Mouse (Mus musculus) CH12.LX (cell line): Measurements from ENCODE around the gene Skp2. TPM values are rescaled to one million over a fixed set of nuclear protein-coding genes. Genes with fewer than 3 reads are reported as not detected.

Source experiments
- DNase-seq: peaks from one replicate; pipeline ENCODE4 v3.0.0-alpha.2; 2013; ENCODE audit errors: extremely low read depth
- H3K27ac ChIP-seq: 2 replicates; pipeline ENCODE4 v1.5.1; 2012; ENCODE audit warnings: low read depth, mild to moderate bottlenecking, control low read depth, moderate library complexity; ENCODE audit not compliant: insufficient read depth
- H3K27me3 ChIP-seq: replicated peaks from 2 replicates; pipeline ENCODE3; 2012; ENCODE audit warnings: inconsistent platforms
- H3K36me3 ChIP-seq, 2 experiments: replicated peaks in 1 of 2; 2 replicates each; pipeline versions ENCODE3 to v1.6.1; 2012; ENCODE audit warnings: inconsistent platforms in 1 of 2, low read length in 1 of 2, mild to moderate bottlenecking in 1 of 2, mixed read lengths in 1 of 2, moderate library complexity in 1 of 2; ENCODE audit not compliant: control insufficient read depth in 1 of 2, insufficient read depth in 1 of 2
- H3K4me1 ChIP-seq, 2 experiments: 2 replicates each; pipeline ENCODE4 v1.6.1; 2012; ENCODE audit warnings: inconsistent platforms in 1 of 2, moderate library complexity in 1 of 2; ENCODE audit not compliant: insufficient read depth in 2 of 2, control insufficient read depth in 1 of 2
- H3K4me2 ChIP-seq: 2 replicates; pipeline ENCODE4 v1.6.1; 2012; ENCODE audit warnings: low read depth, mild to moderate bottlenecking, control low read depth; ENCODE audit not compliant: poor library complexity, insufficient read depth, severe bottlenecking
- H3K4me3 ChIP-seq, 3 experiments: fragments of 150-350 bp in 1 of 3; sonication (generic) in 1 of 3; replicated peaks in 1 of 3; 2 replicates each; pipeline versions ENCODE3 to v1.5.1; 2011 to 2012; ENCODE audit warnings: low read depth in 2 of 3, low read length in 2 of 3, mild to moderate bottlenecking in 2 of 3, moderate library complexity in 2 of 3, control low read depth in 1 of 3, improper control_type of control experiment in 1 of 3, inconsistent platforms in 1 of 3, mixed read lengths in 1 of 3; ENCODE audit not compliant: poor library complexity in 1 of 3
- H3K79me2 ChIP-seq: replicated peaks from 2 replicates; pipeline ENCODE4 v1.6.1; 2012; ENCODE audit warnings: mild to moderate bottlenecking, moderate library complexity; ENCODE audit not compliant: control insufficient read depth, poor library complexity, insufficient read depth, severe bottlenecking; ENCODE audit errors: extremely low read depth
- H3K9ac ChIP-seq: 2 replicates; pipeline ENCODE4 v1.6.1; 2012; ENCODE audit warnings: low read depth, mild to moderate bottlenecking, control low read depth, moderate library complexity; ENCODE audit not compliant: insufficient read depth
- H3K9me3 ChIP-seq: replicated peaks from 2 replicates; pipeline ENCODE3; 2012; ENCODE audit warnings: low read length, inconsistent platforms, mixed read lengths
- BHLHE40 ChIP-seq: IDR thresholded peaks from 2 replicates; pipeline ENCODE4 v1.6.1; 2011; ENCODE audit warnings: mild to moderate bottlenecking, low read depth, low read length, improper control_type of control experiment
- CHD1 ChIP-seq: IDR thresholded peaks from 2 replicates; pipeline ENCODE4 v1.6.1; 2012; ENCODE audit warnings: low read depth, low read length, improper control_type of control experiment, inconsistent platforms
- E2F4 ChIP-seq: IDR thresholded peaks from 2 replicates; pipeline ENCODE4 v1.6.1; 2011; ENCODE audit warnings: low read depth, low read length, improper control_type of control experiment; ENCODE audit not compliant: insufficient replicate concordance
- ELF1 ChIP-seq: IDR thresholded peaks from 2 replicates; pipeline ENCODE4 v1.6.1; 2014; ENCODE audit warnings: low read depth, mild to moderate bottlenecking, inconsistent platforms, low read length, improper control_type of control experiment
- ETS1 ChIP-seq: conservative IDR thresholded peaks from 2 replicates; pipeline ENCODE4 v1.6.1; 2012; ENCODE audit warnings: low read depth, mild to moderate bottlenecking, inconsistent platforms, low read length, improper control_type of control experiment, moderate library complexity
- GABPA ChIP-seq: IDR thresholded peaks from 2 replicates; pipeline ENCODE4 v1.6.1; 2012; ENCODE audit warnings: low read depth, low read length, improper control_type of control experiment, inconsistent platforms; ENCODE audit not compliant: insufficient replicate concordance
- IRF4 ChIP-seq: IDR thresholded peaks from 2 replicates; pipeline ENCODE4 v1.6.1; 2014; ENCODE audit warnings: low read depth, mild to moderate bottlenecking, inconsistent platforms, low read length, improper control_type of control experiment
- KAT2A ChIP-seq: IDR thresholded peaks from 2 replicates; pipeline ENCODE4 v1.6.1; 2012; ENCODE audit warnings: low read length, improper control_type of control experiment, inconsistent platforms; ENCODE audit not compliant: insufficient replicate concordance
- MAFK ChIP-seq: IDR thresholded peaks from 2 replicates; pipeline ENCODE4 v1.6.1; 2011; ENCODE audit warnings: low read length, improper control_type of control experiment; ENCODE audit not compliant: insufficient replicate concordance
- MEF2A ChIP-seq: IDR thresholded peaks from 2 replicates; pipeline ENCODE4 v1.6.1; 2014; ENCODE audit warnings: low read depth, mild to moderate bottlenecking, inconsistent platforms, low read length, improper control_type of control experiment, borderline replicate concordance
- MYC ChIP-seq: IDR thresholded peaks from 2 replicates; pipeline ENCODE4 v1.6.1; 2011; ENCODE audit warnings: low read depth, mild to moderate bottlenecking, improper control_type of control experiment, low read length
- NRF1 ChIP-seq: IDR thresholded peaks from 2 replicates; pipeline ENCODE4 v1.6.1; 2014; ENCODE audit warnings: low read depth, mild to moderate bottlenecking, inconsistent platforms, low read length, improper control_type of control experiment, moderate library complexity
- POLR2A ChIP-seq: IDR thresholded peaks from 2 replicates; pipeline ENCODE4 v1.6.1; 2011; ENCODE audit warnings: low read depth, mild to moderate bottlenecking, improper control_type of control experiment, low read length
- RAD21 ChIP-seq: IDR thresholded peaks from 2 replicates; pipeline ENCODE4 v1.6.1; 2011; ENCODE audit warnings: low read depth, mild to moderate bottlenecking, low read length, improper control_type of control experiment, moderate library complexity
- RCOR1 ChIP-seq: conservative IDR thresholded peaks from 2 replicates; pipeline ENCODE4 v1.6.1; 2012; ENCODE audit warnings: low read depth, mild to moderate bottlenecking, inconsistent platforms, low read length, improper control_type of control experiment
- SIN3A ChIP-seq: IDR thresholded peaks from 2 replicates; pipeline ENCODE4 v1.6.1; 2012; ENCODE audit warnings: low read length, improper control_type of control experiment, inconsistent platforms
- SMC3 ChIP-seq: IDR thresholded peaks from 2 replicates; pipeline ENCODE4 v1.6.1; 2011; ENCODE audit warnings: low read depth, low read length, improper control_type of control experiment
- TCF12 ChIP-seq: IDR thresholded peaks from 2 replicates; pipeline ENCODE4 v1.6.1; 2014; ENCODE audit warnings: low read depth, mild to moderate bottlenecking, inconsistent platforms, low read length, improper control_type of control experiment
- UBTF ChIP-seq: IDR thresholded peaks from 2 replicates; pipeline ENCODE4 v1.6.1; 2012; ENCODE audit warnings: low read depth, mild to moderate bottlenecking, inconsistent platforms, low read length, improper control_type of control experiment, moderate library complexity
- USF2 ChIP-seq: conservative IDR thresholded peaks from 2 replicates; pipeline ENCODE4 v1.6.1; 2011; ENCODE audit warnings: low read depth, low read length, improper control_type of control experiment
- ZKSCAN1 ChIP-seq: IDR thresholded peaks from 2 replicates; pipeline ENCODE4 v1.6.1; 2012; ENCODE audit warnings: low read depth, inconsistent platforms, low read length, improper control_type of control experiment, borderline replicate concordance
- ZNF384 ChIP-seq: IDR thresholded peaks from 2 replicates; pipeline ENCODE4 v1.6.1; 2012; ENCODE audit warnings: low read depth, low read length, improper control_type of control experiment, inconsistent platforms
- dilution Hi-C: fragments of 300-500 bp; cut with MboI; formaldehyde crosslinking; loops from 2 replicates; pipeline ENCODE4 v1.14.3; 2020; ENCODE audit warnings: low sequenced_read_pairs; ENCODE audit not compliant: extremely low pct_unique_long_range_greater_than_20kb, extremely low pct_ligation_motif_present
- in situ Hi-C: fragments of 300-500 bp; cut with MboI; formaldehyde crosslinking; loops from 3 replicates; pipeline ENCODE4 v1.14.3; 2019; ENCODE audit warnings: low sequenced_read_pairs, low pct_ligation_motif_present, low pct_unique_long_range_greater_than_20kb, mixed read lengths
- polyA plus RNA-seq: library from polyadenylated mRNA; unstranded; fragments of >175 nt; gene quantifications from 2 replicates; pipeline ENCODE4 v1.2.1, GENCODE M21; 2012; ENCODE audit warnings: low read depth; ENCODE audit not compliant: insufficient read length
- total RNA-seq, 2 experiments: library from RNA; depleted of rRNA; stranded (reverse); fragments of 300-350 nt in 1 of 2; fragments of >200 nt in 1 of 2; gene quantifications; 2 replicates each; pipeline ENCODE4 v1.2.3; 2012 to 2014

The Skp2 gene
- total and polyA plus RNA-seq, 3 experiments, result 14.1 to 23.2 (median 23.1) TPM

DNA sequence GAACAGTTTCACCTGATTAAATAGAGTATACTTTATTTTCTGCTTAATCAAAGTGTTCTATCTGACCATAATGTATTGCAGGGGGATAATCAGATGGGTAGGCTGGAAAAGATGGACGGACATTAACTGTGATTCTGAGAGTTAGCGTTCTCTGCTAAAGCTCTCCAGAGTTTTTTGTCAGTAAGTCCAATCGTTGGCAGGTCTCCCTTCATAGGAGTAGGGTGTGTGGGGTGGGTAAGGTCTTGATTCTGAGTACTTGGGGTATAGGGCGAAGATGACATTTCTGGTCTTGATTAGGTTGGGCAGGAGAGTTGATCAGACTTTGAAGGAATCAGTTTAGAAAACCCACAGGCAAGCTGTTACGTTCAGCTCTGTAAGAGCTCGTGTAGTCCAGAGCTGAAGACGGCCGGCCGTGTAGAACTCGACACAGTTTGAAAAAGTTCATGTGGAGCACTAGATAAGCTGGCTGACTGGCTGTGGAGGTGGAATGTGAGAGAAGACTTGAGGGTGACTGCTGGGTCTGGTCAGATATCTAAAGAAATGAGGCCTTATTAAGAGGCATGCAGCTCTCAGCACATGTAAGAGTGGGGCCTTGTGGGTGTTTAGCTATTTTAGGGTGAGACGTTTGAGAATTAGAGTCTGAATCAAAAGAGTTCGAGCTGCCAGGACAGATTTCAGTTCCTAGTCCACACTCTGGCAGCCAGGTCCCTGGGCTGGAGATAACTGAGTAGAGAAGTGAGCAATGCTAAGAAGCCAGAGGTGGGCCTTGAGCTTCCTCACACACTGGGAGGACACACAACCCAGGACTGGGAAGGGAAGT lies 76.5 kb downstream of the Skp2 start:
- Histone ChIP-seq H3K79me2 (no peaks in the 10 kb centered on the region), H3K4me2 (no peak overlapping the region), H3K36me3 (peaks cover 0 to 12% of the 10 kb centered on the region in 2 experiments)
- in situ Hi-C loops, result no loop called here
- TF ChIP-seq BHLHE40 (no peak), ZKSCAN1 (no peak), KAT2A (no peak)
- TF ChIP-seq, all 38 proteins: peak for 0
- Histone ChIP-seq H3K9ac (no peak overlapping the region), H3K4me3 (no peak overlapping the region), H3K4me1 (peaks cover 0 to 28% of the 10 kb centered on the region in 2 experiments; a peak in 2 of 4 replicates), H3K27ac (no peak overlapping the region), H3K9me3 (no peaks in the 10 kb centered on the region), H3K27me3 (no peaks in the 10 kb centered on the region)
- dilution Hi-C loops, result no loop called here
- DNase-seq, result no peak

DNA sequence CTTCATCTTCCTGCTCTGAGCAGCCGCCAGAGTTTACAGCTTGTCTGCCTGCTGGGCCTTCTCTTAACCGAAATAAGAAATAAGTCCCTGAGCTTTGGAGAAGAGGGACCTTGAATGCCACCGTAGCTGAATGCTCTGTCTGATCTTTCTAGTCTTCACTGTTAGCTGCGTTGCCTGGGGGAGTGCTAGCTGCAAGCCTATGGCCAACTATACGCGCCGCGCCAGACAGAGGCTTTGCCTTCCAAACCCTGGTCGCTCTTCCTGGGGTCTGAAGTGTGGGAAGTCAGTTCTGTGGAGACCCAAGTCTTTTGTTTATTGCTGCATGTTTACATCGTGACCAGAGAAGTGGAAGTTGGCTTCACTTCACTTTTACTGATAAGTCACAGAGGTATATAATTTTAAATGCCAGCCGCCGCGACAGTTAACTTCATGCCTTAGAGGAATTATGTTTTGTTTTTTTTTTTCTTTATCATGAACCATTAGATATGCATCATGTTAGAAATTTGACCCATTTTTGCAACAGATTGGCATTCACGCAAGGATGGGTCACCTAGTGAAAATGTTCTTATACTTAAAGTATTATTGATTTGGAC lies 79.5 kb downstream of the Skp2 start:
- Histone ChIP-seq H3K36me3 (peaks cover 0 to 12% of the 10 kb centered on the region in 2 experiments), H3K9me3 (no peaks in the 10 kb centered on the region), H3K27ac (no peak overlapping the region), H3K4me1 (peaks cover 0 to 44% of the 10 kb centered on the region in 2 experiments; a peak in 2 of 4 replicates), H3K4me3 (no peak overlapping the region), H3K4me2 (no peak overlapping the region), H3K79me2 (no peaks in the 10 kb centered on the region), H3K27me3 (no peaks in the 10 kb centered on the region), H3K9ac (no peak overlapping the region)
- dilution Hi-C loops, result no loop called here
- DNase-seq, result no peak
- TF ChIP-seq ZNF384 (no peak), MAFK (no peak), RAD21 (no peak)
- in situ Hi-C loops, result no loop called here

DNA sequence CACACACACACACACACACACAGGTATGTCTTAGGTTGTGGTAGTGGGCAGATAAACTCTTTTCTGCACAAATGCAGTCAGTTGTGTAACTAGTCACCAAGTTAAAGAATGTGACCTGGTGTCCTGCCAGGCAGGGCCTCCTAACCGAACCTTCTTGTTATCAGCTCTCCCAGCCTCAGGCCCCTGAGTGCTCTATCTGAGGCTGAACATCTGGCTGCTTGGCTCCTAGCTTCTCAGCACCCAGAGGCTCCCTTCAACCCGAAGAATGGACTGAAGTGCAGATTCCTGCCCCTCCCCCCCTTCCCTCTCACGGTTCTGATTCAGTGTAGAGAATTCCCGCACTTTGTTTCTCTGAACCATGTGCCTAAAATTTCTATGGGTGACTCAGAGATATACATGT lies 80.6 kb downstream of the Skp2 start:
- H3K79me2 ChIP-seq, result no peaks in the 10 kb centered on the region
- peaks cover 0 to 12% of the 10 kb centered on the region in 2 experiments for H3K36me3 ChIP-seq
- dilution Hi-C loops, result no loop called here
- DNase-seq, result no peak
- H3K4me2 ChIP-seq, result no peak overlapping the region
- H3K4me3 ChIP-seq, result no peak overlapping the region
- H3K4me1 ChIP-seq, result peaks cover 0 to 48% of the 10 kb centered on the region in 2 experiments; a peak in 2 of 4 replicates
- no peak overlapping the region for H3K9ac ChIP-seq
- no peaks in the 10 kb centered on the region for H3K27me3 ChIP-seq
- no peak overlapping the region for H3K27ac ChIP-seq
- no peak for TF ChIP-seq SMC3
- no peak for TF ChIP-seq CHD1
- no peak for TF ChIP-seq NRF1
- TF ChIP-seq IRF4, result no peak
- no peak for TF ChIP-seq GABPA
- no peak for TF ChIP-seq POLR2A
- TF ChIP-seq SIN3A, result no peak
- no peak for TF ChIP-seq ZNF384
- no peak for TF ChIP-seq ETS1
- TF ChIP-seq MEF2A, result no peak
- TF ChIP-seq ZKSCAN1, result no peak
- TF ChIP-seq TCF12, result no peak
- no peak for TF ChIP-seq MYC
- no peak for TF ChIP-seq RCOR1
- TF ChIP-seq USF2, result no peak
- no peak for TF ChIP-seq UBTF
- TF ChIP-seq ELF1, result no peak
- TF ChIP-seq KAT2A, result no peak
- no peak for TF ChIP-seq E2F4
- in situ Hi-C loops, result no loop called here
- no peaks in the 10 kb centered on the region for H3K9me3 ChIP-seq
